Mouse (Mus musculus): ENCODE measurements around the gene Gm9573. TPM values are rescaled to one million over a fixed set of nuclear protein-coding genes. Genes with fewer than 3 reads are reported as not detected.

The Gm9573 gene
- polyA plus RNA-seq, 1 experiment from 2014 or later = not detected

- H3K27me3 ChIP-seq (ENCODE audit: control insufficient read depth, insufficient read depth, low read length) = peaks cover 21% of the 10 kb centered on the region
- ATAC-seq (ENCODE audit: insufficient number of reproducible peaks, low FRiP score, low TSS enrichment, low read depth) = no peak
Observed at GRCm38 (mm10) chr17:35570836-35571235, 55.6 kb downstream of the Gm9573 start.

DNA sequence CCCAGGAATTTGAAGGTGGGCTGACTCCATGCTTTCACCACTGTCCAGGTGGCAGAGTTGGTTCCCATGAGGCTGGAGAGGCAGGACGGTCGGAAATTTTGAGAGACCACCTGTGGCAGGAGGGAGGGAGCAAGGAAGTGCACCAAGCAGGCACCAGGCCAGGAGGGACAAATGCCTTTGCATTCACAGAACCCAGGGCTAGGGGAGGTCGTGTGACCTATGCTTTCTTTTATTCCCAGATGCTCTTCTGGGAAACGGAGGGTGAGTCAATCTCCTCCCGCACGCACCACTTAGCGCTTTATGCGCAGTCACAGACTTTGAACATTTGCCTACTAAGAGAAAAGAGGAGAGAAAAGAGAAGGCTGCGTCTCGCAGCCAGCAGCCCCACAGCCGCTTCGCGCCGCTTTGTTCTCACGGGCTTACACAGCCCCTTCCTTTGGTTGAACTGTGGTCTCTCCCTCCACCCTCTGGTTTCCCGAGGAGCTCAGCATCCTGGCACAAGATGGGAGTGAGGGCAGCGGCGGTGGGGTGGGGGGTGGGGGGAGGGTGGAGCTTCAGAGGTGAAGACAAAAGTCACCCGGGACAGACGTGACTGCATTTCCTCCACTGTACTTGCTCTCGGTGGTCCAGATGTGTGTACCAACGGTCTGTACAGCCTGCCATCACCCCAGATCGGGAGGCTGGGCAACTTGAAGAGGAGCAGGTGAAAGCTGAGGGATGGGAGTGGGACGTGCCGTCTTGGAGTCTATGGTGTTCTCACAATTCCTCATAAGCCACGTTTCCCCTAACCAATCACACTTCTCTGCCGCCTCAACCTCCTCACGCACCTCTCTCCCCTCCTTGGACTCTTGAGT, 57.1 kb downstream of the Gm9573 start:
- Histone ChIP-seq H3K27me3 (ENCODE audit: control insufficient read depth, insufficient read depth, low read length) (peaks cover 18% of the 10 kb centered on the region), H3K27ac (replicated peaks; ENCODE audit: low read depth, low read length) (no peak overlapping the region), H3K9ac (ENCODE audit: low read length) (peak overlapping the region; percentile 3; the same call in 1 of the 2 replicates), H3K9me3 (ENCODE audit: control insufficient read depth, low read length) (no peaks in the 10 kb centered on the region), H3K36me3 (ENCODE audit: control insufficient read depth, insufficient read depth, low read length) (no peaks in the 10 kb centered on the region), H3K4me3 (ENCODE audit: low read depth, low read length) (peak overlapping the region; percentile 16), H3K4me1 (ENCODE audit: control insufficient read depth, insufficient read depth, low read length) (no peaks in the 10 kb centered on the region), H3K4me2 (ENCODE audit: low read depth, severe bottlenecking) (peak overlapping the region; percentile 36)
- 2% methylated on average over 28 of the region's 28 CpGs for WGBS
- no peak for ATAC-seq (ENCODE audit: insufficient number of reproducible peaks, low FRiP score, low TSS enrichment, low read depth)
- DNase-seq (ENCODE audit: low spot score) = peak; percentile 36

More at GRCm38 (mm10) chr17:35570836-35571235, 55.6 kb downstream of the Gm9573 start:
- Histone ChIP-seq H3K27ac (replicated peaks; ENCODE audit: low read depth, low read length) (no peak overlapping the region), H3K4me3 (ENCODE audit: low read depth, low read length) (no peak overlapping the region), H3K4me1 (ENCODE audit: control insufficient read depth, insufficient read depth, low read length) (no peaks in the 10 kb centered on the region), H3K9ac (ENCODE audit: low read length) (no peak overlapping the region), H3K9me3 (ENCODE audit: control insufficient read depth, low read length) (no peaks in the 10 kb centered on the region), H3K4me2 (ENCODE audit: low read depth, severe bottlenecking) (no peak overlapping the region), H3K36me3 (ENCODE audit: control insufficient read depth, insufficient read depth, low read length) (no peaks in the 10 kb centered on the region)
- 84% methylated on average over 14 of the region's 14 CpGs for WGBS
- DNase-seq (ENCODE audit: low spot score) = no peak

Other genes starting within 250 kb of the Gm9573 start
- 3.6 and 4.0 TPM in 2 replicates for gene H2-Q4, start 247.0 kb downstream of the Gm9573 start, polyA plus RNA-seq (2014; fragmentation: Nextera tagmentation; extraction: Ambion mirVana)
- 2.5 and 3.1 TPM in 2 replicates for gene H2-Q6, start 201.8 kb downstream of the Gm9573 start, polyA plus RNA-seq (2014; fragmentation: Nextera tagmentation; extraction: Ambion mirVana)
- gene H2-Q7, start 187.5 kb downstream of the Gm9573 start, polyA plus RNA-seq (2014; fragmentation: Nextera tagmentation; extraction: Ambion mirVana) = 23.3 and 25.7 TPM in 2 replicates
- gene H2-Q10, start 156.5 kb downstream of the Gm9573 start, polyA plus RNA-seq (2014; fragmentation: Nextera tagmentation; extraction: Ambion mirVana) = 0.26 and 0.72 TPM in 2 replicates
- 0.11 TPM in 1 of 2 replicates, not detected in the other for gene Pou5f1, start 120.6 kb downstream of the Gm9573 start, polyA plus RNA-seq (2014; fragmentation: Nextera tagmentation; extraction: Ambion mirVana)
- 53.9 and 65.0 TPM in 2 replicates for gene Tcf19, start 109.8 kb downstream of the Gm9573 start, polyA plus RNA-seq (2014; fragmentation: Nextera tagmentation; extraction: Ambion mirVana)
- gene Cchcr1, start 109.5 kb downstream of the Gm9573 start, polyA plus RNA-seq (2014; fragmentation: Nextera tagmentation; extraction: Ambion mirVana) = 13.2 and 13.6 TPM in 2 replicates
- gene Psors1c2, start 93.4 kb downstream of the Gm9573 start, polyA plus RNA-seq (2014; fragmentation: Nextera tagmentation; extraction: Ambion mirVana) = 0.72 and 1.1 TPM in 2 replicates
- not detected in 2 replicates for gene Cdsn, start 74.5 kb downstream of the Gm9573 start, polyA plus RNA-seq (2014; fragmentation: Nextera tagmentation; extraction: Ambion mirVana)
- not detected in 2 replicates for gene 2300002M23Rik, start 59.2 kb downstream of the Gm9573 start, polyA plus RNA-seq (2014; fragmentation: Nextera tagmentation; extraction: Ambion mirVana)
- gene Sfta2, start 25.1 kb downstream of the Gm9573 start, polyA plus RNA-seq (2014; fragmentation: Nextera tagmentation; extraction: Ambion mirVana) = not detected in 2 replicates
- not detected in 2 replicates for gene Mucl3, start 17.1 kb upstream of the Gm9573 start, polyA plus RNA-seq (2014; fragmentation: Nextera tagmentation; extraction: Ambion mirVana)
- 17.6 and 17.9 TPM in 2 replicates for gene Vars2, start 41.0 kb upstream of the Gm9573 start, polyA plus RNA-seq (2014; fragmentation: Nextera tagmentation; extraction: Ambion mirVana)
- gene Gtf2h4, start 47.1 kb upstream of the Gm9573 start, polyA plus RNA-seq (2014; fragmentation: Nextera tagmentation; extraction: Ambion mirVana) = 56.7 and 57.0 TPM in 2 replicates
- gene Ddr1, start 78.0 kb upstream of the Gm9573 start, polyA plus RNA-seq (2014; fragmentation: Nextera tagmentation; extraction: Ambion mirVana) = 14.7 and 17.6 TPM in 2 replicates
- 2.7 and 3.1 TPM in 2 replicates for gene Ier3, start 195.0 kb upstream of the Gm9573 start, polyA plus RNA-seq (2014; fragmentation: Nextera tagmentation; extraction: Ambion mirVana)
- 47.1 and 47.8 TPM in 2 replicates for gene Flot1, start 196.6 kb upstream of the Gm9573 start, polyA plus RNA-seq (2014; fragmentation: Nextera tagmentation; extraction: Ambion mirVana)
- 1,416 and 1,443 TPM in 2 replicates for gene Tubb5, start 211.7 kb upstream of the Gm9573 start, polyA plus RNA-seq (2014; fragmentation: Nextera tagmentation; extraction: Ambion mirVana)
- gene Mdc1, start 214.9 kb upstream of the Gm9573 start, polyA plus RNA-seq (2014; fragmentation: Nextera tagmentation; extraction: Ambion mirVana) = 20.7 and 23.5 TPM in 2 replicates
- 55.6 and 56.4 TPM in 2 replicates for gene Nrm, start 234.7 kb upstream of the Gm9573 start, polyA plus RNA-seq (2014; fragmentation: Nextera tagmentation; extraction: Ambion mirVana)
- gene Ppp1r18, start 239.0 kb upstream of the Gm9573 start, polyA plus RNA-seq (2014; fragmentation: Nextera tagmentation; extraction: Ambion mirVana) = 22.9 and 25.6 TPM in 2 replicates

All from limb, embryonic 11.5 days (tissue).